Mouse (Mus musculus) CH12.LX (cell line): Measurements from ENCODE around the gene Rab12. TPM values are rescaled to one million over a fixed set of nuclear protein-coding genes. Genes with fewer than 3 reads are reported as not detected.

Source experiments
- DNase-seq: peaks from one replicate; pipeline ENCODE4 v3.0.0-alpha.2; 2013; ENCODE audit errors: extremely low read depth
- H3K27ac ChIP-seq: 2 replicates; pipeline ENCODE4 v1.5.1; 2012; ENCODE audit warnings: low read depth, mild to moderate bottlenecking, control low read depth, moderate library complexity; ENCODE audit not compliant: insufficient read depth
- H3K27me3 ChIP-seq: replicated peaks from 2 replicates; pipeline ENCODE3; 2012; ENCODE audit warnings: inconsistent platforms
- H3K36me3 ChIP-seq, 2 experiments: replicated peaks in 1 of 2; 2 replicates each; pipeline versions ENCODE3 to v1.6.1; 2012; ENCODE audit warnings: inconsistent platforms in 1 of 2, low read length in 1 of 2, mild to moderate bottlenecking in 1 of 2, mixed read lengths in 1 of 2, moderate library complexity in 1 of 2; ENCODE audit not compliant: control insufficient read depth in 1 of 2, insufficient read depth in 1 of 2
- H3K4me1 ChIP-seq, 2 experiments: 2 replicates each; pipeline ENCODE4 v1.6.1; 2012; ENCODE audit warnings: inconsistent platforms in 1 of 2, moderate library complexity in 1 of 2; ENCODE audit not compliant: insufficient read depth in 2 of 2, control insufficient read depth in 1 of 2
- H3K4me2 ChIP-seq: 2 replicates; pipeline ENCODE4 v1.6.1; 2012; ENCODE audit warnings: low read depth, mild to moderate bottlenecking, control low read depth; ENCODE audit not compliant: poor library complexity, insufficient read depth, severe bottlenecking
- H3K4me3 ChIP-seq, 3 experiments: fragments of 150-350 bp in 1 of 3; sonication (generic) in 1 of 3; replicated peaks in 1 of 3; 2 replicates each; pipeline versions ENCODE3 to v1.5.1; 2011 to 2012; ENCODE audit warnings: low read depth in 2 of 3, low read length in 2 of 3, mild to moderate bottlenecking in 2 of 3, moderate library complexity in 2 of 3, control low read depth in 1 of 3, improper control_type of control experiment in 1 of 3, inconsistent platforms in 1 of 3, mixed read lengths in 1 of 3; ENCODE audit not compliant: poor library complexity in 1 of 3
- H3K79me2 ChIP-seq: replicated peaks from 2 replicates; pipeline ENCODE4 v1.6.1; 2012; ENCODE audit warnings: mild to moderate bottlenecking, moderate library complexity; ENCODE audit not compliant: control insufficient read depth, poor library complexity, insufficient read depth, severe bottlenecking; ENCODE audit errors: extremely low read depth
- H3K9ac ChIP-seq: 2 replicates; pipeline ENCODE4 v1.6.1; 2012; ENCODE audit warnings: low read depth, mild to moderate bottlenecking, control low read depth, moderate library complexity; ENCODE audit not compliant: insufficient read depth
- H3K9me3 ChIP-seq: replicated peaks from 2 replicates; pipeline ENCODE3; 2012; ENCODE audit warnings: low read length, inconsistent platforms, mixed read lengths
- BHLHE40 ChIP-seq: IDR thresholded peaks from 2 replicates; pipeline ENCODE4 v1.6.1; 2011; ENCODE audit warnings: mild to moderate bottlenecking, low read depth, low read length, improper control_type of control experiment
- CHD2 ChIP-seq: IDR thresholded peaks from 2 replicates; pipeline ENCODE4 v1.6.1; 2011; ENCODE audit warnings: low read length, improper control_type of control experiment
- CTCF ChIP-seq, 2 experiments: IDR thresholded peaks in 1 of 2; conservative IDR thresholded peaks in 1 of 2; 2 replicates each; pipeline ENCODE4 v1.5.1; 2011 to 2012; ENCODE audit warnings: low read depth in 2 of 2, low read length in 2 of 2, improper control_type of control experiment in 1 of 2, inconsistent platforms in 1 of 2, mild to moderate bottlenecking in 1 of 2, moderate library complexity in 1 of 2
- E2F4 ChIP-seq: IDR thresholded peaks from 2 replicates; pipeline ENCODE4 v1.6.1; 2011; ENCODE audit warnings: low read depth, low read length, improper control_type of control experiment; ENCODE audit not compliant: insufficient replicate concordance
- ELF1 ChIP-seq: IDR thresholded peaks from 2 replicates; pipeline ENCODE4 v1.6.1; 2014; ENCODE audit warnings: low read depth, mild to moderate bottlenecking, inconsistent platforms, low read length, improper control_type of control experiment
- EP300 ChIP-seq: IDR thresholded peaks from 2 replicates; pipeline ENCODE4 v1.6.1; 2011; ENCODE audit warnings: low read length, improper control_type of control experiment
- GABPA ChIP-seq: IDR thresholded peaks from 2 replicates; pipeline ENCODE4 v1.6.1; 2012; ENCODE audit warnings: low read depth, low read length, improper control_type of control experiment, inconsistent platforms; ENCODE audit not compliant: insufficient replicate concordance
- HCFC1 ChIP-seq: IDR thresholded peaks from 2 replicates; pipeline ENCODE4 v1.6.1; 2012; ENCODE audit warnings: low read depth, mild to moderate bottlenecking, inconsistent platforms, low read length, improper control_type of control experiment
- IRF4 ChIP-seq: IDR thresholded peaks from 2 replicates; pipeline ENCODE4 v1.6.1; 2014; ENCODE audit warnings: low read depth, mild to moderate bottlenecking, inconsistent platforms, low read length, improper control_type of control experiment
- JUN ChIP-seq: IDR thresholded peaks from 2 replicates; pipeline ENCODE4 v1.6.1; 2011; ENCODE audit warnings: low read depth, mild to moderate bottlenecking, low read length, improper control_type of control experiment, moderate library complexity; ENCODE audit not compliant: insufficient read depth
- JUND ChIP-seq: conservative IDR thresholded peaks from 2 replicates; pipeline ENCODE4 v1.6.1; 2011; ENCODE audit warnings: low read depth, low read length, improper control_type of control experiment
- MAFK ChIP-seq: IDR thresholded peaks from 2 replicates; pipeline ENCODE4 v1.6.1; 2011; ENCODE audit warnings: low read length, improper control_type of control experiment; ENCODE audit not compliant: insufficient replicate concordance
- MAX ChIP-seq: IDR thresholded peaks from 2 replicates; pipeline ENCODE4 v1.6.1; 2011; ENCODE audit warnings: low read length, improper control_type of control experiment
- MXI1 ChIP-seq: IDR thresholded peaks from 2 replicates; pipeline ENCODE4 v1.6.1; 2011; ENCODE audit warnings: mild to moderate bottlenecking, low read depth, low read length, improper control_type of control experiment
- POLR2A ChIP-seq: IDR thresholded peaks from 2 replicates; pipeline ENCODE4 v1.6.1; 2011; ENCODE audit warnings: low read depth, mild to moderate bottlenecking, improper control_type of control experiment, low read length
- POLR2AphosphoS2 ChIP-seq: IDR thresholded peaks from 2 replicates; pipeline ENCODE4 v1.6.1; 2011; ENCODE audit warnings: low read depth, low read length, improper control_type of control experiment
- RAD21 ChIP-seq: IDR thresholded peaks from 2 replicates; pipeline ENCODE4 v1.6.1; 2011; ENCODE audit warnings: low read depth, mild to moderate bottlenecking, low read length, improper control_type of control experiment, moderate library complexity
- RCOR1 ChIP-seq: conservative IDR thresholded peaks from 2 replicates; pipeline ENCODE4 v1.6.1; 2012; ENCODE audit warnings: low read depth, mild to moderate bottlenecking, inconsistent platforms, low read length, improper control_type of control experiment
- SMC3 ChIP-seq: IDR thresholded peaks from 2 replicates; pipeline ENCODE4 v1.6.1; 2011; ENCODE audit warnings: low read depth, low read length, improper control_type of control experiment
- TCF12 ChIP-seq: IDR thresholded peaks from 2 replicates; pipeline ENCODE4 v1.6.1; 2014; ENCODE audit warnings: low read depth, mild to moderate bottlenecking, inconsistent platforms, low read length, improper control_type of control experiment
- UBTF ChIP-seq: IDR thresholded peaks from 2 replicates; pipeline ENCODE4 v1.6.1; 2012; ENCODE audit warnings: low read depth, mild to moderate bottlenecking, inconsistent platforms, low read length, improper control_type of control experiment, moderate library complexity
- USF2 ChIP-seq: conservative IDR thresholded peaks from 2 replicates; pipeline ENCODE4 v1.6.1; 2011; ENCODE audit warnings: low read depth, low read length, improper control_type of control experiment
- ZC3H11A ChIP-seq: IDR thresholded peaks from 2 replicates; pipeline ENCODE4 v1.6.1; 2012; ENCODE audit warnings: low read depth, mild to moderate bottlenecking, inconsistent platforms, low read length, improper control_type of control experiment
- ZKSCAN1 ChIP-seq: IDR thresholded peaks from 2 replicates; pipeline ENCODE4 v1.6.1; 2012; ENCODE audit warnings: low read depth, inconsistent platforms, low read length, improper control_type of control experiment, borderline replicate concordance
- ZMIZ1 ChIP-seq: IDR thresholded peaks from 2 replicates; pipeline ENCODE4 v1.6.1; 2012; ENCODE audit warnings: low read depth, mild to moderate bottlenecking, inconsistent platforms, low read length, improper control_type of control experiment
- ZNF384 ChIP-seq: IDR thresholded peaks from 2 replicates; pipeline ENCODE4 v1.6.1; 2012; ENCODE audit warnings: low read depth, low read length, improper control_type of control experiment, inconsistent platforms
- dilution Hi-C: fragments of 300-500 bp; cut with MboI; formaldehyde crosslinking; loops from 2 replicates; pipeline ENCODE4 v1.14.3; 2020; ENCODE audit warnings: low sequenced_read_pairs; ENCODE audit not compliant: extremely low pct_unique_long_range_greater_than_20kb, extremely low pct_ligation_motif_present
- in situ Hi-C: fragments of 300-500 bp; cut with MboI; formaldehyde crosslinking; loops from 3 replicates; pipeline ENCODE4 v1.14.3; 2019; ENCODE audit warnings: low sequenced_read_pairs, low pct_ligation_motif_present, low pct_unique_long_range_greater_than_20kb, mixed read lengths
- polyA plus RNA-seq: library from polyadenylated mRNA; unstranded; fragments of >175 nt; gene quantifications from 2 replicates; pipeline ENCODE4 v1.2.1, GENCODE M21; 2012; ENCODE audit warnings: low read depth; ENCODE audit not compliant: insufficient read length
- total RNA-seq, 2 experiments: library from RNA; depleted of rRNA; stranded (reverse); fragments of 300-350 nt in 1 of 2; fragments of >200 nt in 1 of 2; gene quantifications; 2 replicates each; pipeline ENCODE4 v1.2.3; 2012 to 2014

Gene Rab12
- total and polyA plus RNA-seq, 3 experiments, result 8.4 to 17.1 (median 13.5) TPM

GRCm38 (mm10) chr17:66485742-66486141, 33.8 kb downstream of the Rab12 start:
- Histone ChIP-seq H3K27ac (no peak overlapping the region), H3K4me3 (no peak overlapping the region), H3K79me2 (no peaks in the 10 kb centered on the region), H3K36me3 (no peaks in the 10 kb centered on the region), H3K9ac (no peak overlapping the region), H3K4me2 (no peak overlapping the region; the same call in 1 of the 2 replicates), H3K4me1 (peaks cover 0 to 3% of the 10 kb centered on the region in 2 experiments; a peak in 2 of 4 replicates), H3K27me3 (no peaks in the 10 kb centered on the region), H3K9me3 (peaks cover 1% of the 10 kb centered on the region)
- in situ Hi-C loops, result loop anchor here (5.0 to 10.0 kb wide), 2 partner anchors 248 to 341 kb away; no protein-coding TSS in a partner anchor
- TF ChIP-seq RCOR1, result no peak
- no peak for TF ChIP-seq BHLHE40
- peak; percentile 77 for TF ChIP-seq SMC3
- TF ChIP-seq ZC3H11A, result no peak
- peak; percentile 37 for TF ChIP-seq RAD21
- TF ChIP-seq JUND, result no peak
- no peak for TF ChIP-seq ZKSCAN1
- TF ChIP-seq EP300, result no peak
- peak; percentile 28 to 81; a peak in 2 of 4 replicates for TF ChIP-seq CTCF (conservative IDR thresholded peaks at IDR 0.05 in 1 of 2, IDR thresholded peaks at IDR 0.05 in 1 of 2; ENCODE audit: low read depth in 2 of 2, low read length in 2 of 2)
- TF ChIP-seq MAX, result no peak
- TF ChIP-seq E2F4, result no peak
- no peak for TF ChIP-seq ZMIZ1
- TF ChIP-seq MXI1, result no peak
- no peak for TF ChIP-seq POLR2AphosphoS2
- TF ChIP-seq USF2, result no peak
- TF ChIP-seq HCFC1, result no peak
- no peak for TF ChIP-seq POLR2A
- TF ChIP-seq JUN, result no peak
- no peak for TF ChIP-seq ZNF384
- no peak for TF ChIP-seq IRF4
- no peak for TF ChIP-seq TCF12
- no peak for TF ChIP-seq UBTF
- TF ChIP-seq MAFK, result no peak
- TF ChIP-seq ELF1, result no peak
- no peak for TF ChIP-seq CHD2
- no peak for TF ChIP-seq GABPA
- dilution Hi-C loops, result no loop called here
- DNase-seq, result peak; percentile 29
